Mouse (Mus musculus) lung, postnatal 10 days (tissue): Measurements from ENCODE around the gene Mlycd.

Experiments used
- DNase-seq: peaks from one replicate; pipeline ENCODE4 v3.0.0; 2021

Mlycd gene

DNA sequence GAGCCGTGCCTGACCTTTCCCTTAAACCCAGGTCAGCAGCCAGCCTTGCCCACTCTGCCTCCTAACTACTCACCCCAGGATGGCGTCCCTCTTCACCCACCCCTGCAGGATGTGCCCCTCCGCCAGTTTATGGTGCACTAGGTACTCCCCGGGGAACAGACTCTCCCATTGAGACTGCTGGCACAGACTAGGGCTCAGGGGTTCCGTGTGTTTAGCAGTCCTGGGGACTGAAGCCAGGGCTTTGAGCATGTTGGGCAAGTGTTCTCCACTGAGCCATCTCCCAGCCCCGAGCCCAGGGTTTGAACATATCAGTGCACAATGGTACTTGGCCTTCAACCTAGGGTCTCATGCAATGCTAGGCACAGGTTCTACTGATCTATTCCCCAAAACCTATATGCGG, 40.8 kb downstream of the Mlycd start:
- DNase-seq = no peak

- no peak for DNase-seq
These were observed 41.7 kb downstream of the Mlycd start for GRCm38 (mm10) chr8:119436331-119436730.

GRCm38 (mm10) chr8:119436933-119437332, 42.3 kb downstream of the Mlycd start:
- peak; percentile 86 for DNase-seq

DNA sequence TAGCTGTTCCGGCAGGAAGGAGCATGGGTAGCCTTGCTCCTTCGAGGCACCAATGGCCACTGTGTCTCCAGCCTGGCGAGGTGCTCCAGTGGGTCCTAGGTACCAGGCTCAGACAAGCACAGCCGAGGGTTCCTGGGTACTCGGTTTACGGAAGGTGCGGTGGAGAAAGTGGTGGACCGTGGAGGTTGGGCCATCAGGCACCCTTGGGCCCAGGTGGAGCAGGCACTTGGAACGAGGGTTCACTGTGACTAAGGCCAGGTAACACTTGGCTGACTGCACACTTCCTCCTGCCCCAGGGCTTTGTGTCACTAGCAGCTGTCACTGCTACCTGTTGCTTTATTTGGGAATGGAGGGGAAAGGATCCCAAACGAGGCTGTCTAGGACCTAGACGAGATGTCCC, 42.8 kb downstream of the Mlycd start:
- DNase-seq = no peak

DNA sequence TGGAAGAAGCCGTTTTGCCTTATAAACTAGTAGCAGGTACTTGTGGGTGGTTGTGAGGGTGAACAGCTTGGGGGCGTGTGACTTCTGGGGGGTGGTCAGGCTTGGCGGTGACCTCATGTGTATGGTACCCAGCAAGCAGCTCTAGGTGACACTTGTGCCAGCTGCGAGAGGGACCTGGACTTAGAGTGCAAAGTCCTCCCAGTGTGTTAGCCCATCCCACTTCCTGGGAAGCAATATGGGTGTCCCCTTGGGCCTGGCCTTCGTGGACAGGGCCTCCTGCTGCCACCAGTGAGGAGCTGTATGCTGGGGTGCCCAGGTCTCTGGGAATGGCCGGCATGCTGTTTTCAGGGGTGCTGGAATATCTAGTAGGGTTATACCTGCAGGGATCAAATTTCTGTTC, 44.2 kb downstream of the Mlycd start:
- DNase-seq = no peak

GRCm38 (mm10) chr8:119439424-119439823, 44.7 kb downstream of the Mlycd start:
- DNase-seq = no peak

- no peak for DNase-seq
These were observed 45.2 kb downstream of the Mlycd start for GRCm38 (mm10) chr8:119439893-119440249.

GRCm38 (mm10) chr8:119440250-119440951, 45.7 kb downstream of the Mlycd start:
- peak; percentile 89 for DNase-seq

- no peak for DNase-seq
These were observed 46.2 kb downstream of the Mlycd start for GRCm38 (mm10) chr8:119440952-119441270.

DNA sequence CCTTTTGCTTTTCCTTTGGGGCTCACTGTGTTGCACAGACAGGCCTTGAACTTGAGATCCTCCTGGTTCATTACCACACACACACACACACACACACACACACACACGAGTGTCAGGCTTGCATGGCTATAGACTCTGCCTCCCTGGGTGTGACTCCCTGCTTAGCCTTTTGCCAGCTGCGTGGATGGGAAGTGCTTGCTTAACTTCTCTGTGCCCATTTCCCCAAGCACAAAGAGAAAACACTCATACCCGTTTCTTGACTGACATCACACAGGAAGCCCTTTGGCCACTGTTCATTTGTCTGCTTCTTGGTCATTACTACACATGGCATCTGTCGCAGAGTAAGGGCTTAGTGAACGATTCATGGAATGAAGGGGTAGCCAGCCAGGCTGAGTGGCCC, 47.3 kb downstream of the Mlycd start:
- DNase-seq = no peak

DNA sequence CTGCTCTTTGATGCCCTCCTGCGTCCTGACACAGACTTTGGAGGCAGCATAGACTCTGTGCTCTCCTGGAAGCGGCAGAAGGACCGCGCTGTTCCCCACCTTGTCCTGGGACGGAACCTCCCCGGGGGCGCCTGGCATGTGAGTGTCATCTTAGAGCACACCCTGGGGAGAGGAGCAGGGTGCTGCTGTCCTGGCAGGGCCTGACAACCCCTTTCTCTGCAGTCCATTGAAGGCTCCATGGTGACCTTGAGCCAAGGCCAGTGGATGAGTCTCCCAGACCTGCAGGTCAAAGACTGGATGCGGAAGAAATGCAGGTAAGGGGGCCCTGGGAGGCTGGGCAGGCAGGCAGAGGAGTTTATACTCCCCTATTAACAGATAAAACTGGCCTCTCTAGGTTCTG, 48.3 kb downstream of the Mlycd start:
- DNase-seq = no peak

DNA sequence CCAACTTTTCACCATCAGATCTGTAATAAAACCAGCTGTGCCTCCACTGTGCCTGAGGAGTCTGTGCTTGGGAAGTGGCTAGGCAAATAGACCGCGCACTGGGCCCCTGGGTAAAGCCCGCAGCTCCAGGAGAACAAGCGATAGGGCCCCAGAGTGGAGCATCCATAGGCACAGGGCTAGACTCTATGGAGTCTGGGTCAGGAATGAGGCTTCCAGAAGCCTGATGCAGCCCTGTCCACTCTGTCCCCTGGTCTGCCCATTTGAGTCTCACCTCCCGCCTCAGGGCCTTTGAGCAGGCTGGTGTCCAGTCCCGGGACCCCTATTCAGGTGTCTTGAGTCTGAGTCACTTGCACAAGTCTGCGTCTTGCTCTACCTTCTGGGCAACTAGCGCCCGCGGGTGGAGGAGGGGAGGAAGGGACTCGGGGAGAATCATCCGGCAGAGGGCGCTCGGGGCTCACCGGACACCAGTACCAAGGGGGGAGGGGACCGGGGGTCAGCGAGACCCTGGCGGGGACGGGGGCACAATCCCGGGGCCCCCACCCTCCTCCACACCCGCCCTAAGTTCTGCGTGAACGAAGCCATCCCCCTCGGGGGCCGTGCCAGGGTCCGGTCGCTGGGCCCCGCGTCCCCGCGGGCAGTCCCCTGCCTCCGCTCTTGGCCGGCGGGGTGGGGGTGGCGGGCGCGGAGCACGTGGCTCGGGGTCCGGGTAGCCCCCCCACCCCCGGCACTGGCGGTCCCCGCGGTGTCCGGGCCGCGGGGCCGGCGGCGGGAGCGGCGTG, 51.7 kb downstream of the Mlycd start, which contains the start of gene Necab2:
Necab2 (plus strand) TSS at position 509 of the 779 bp plus-strand sequence.
- peak; percentile 89 for DNase-seq

- DNase-seq = no peak
These were observed 52.5 kb downstream of the Mlycd start for GRCm38 (mm10) chr8:119446990-119447780.

DNA sequence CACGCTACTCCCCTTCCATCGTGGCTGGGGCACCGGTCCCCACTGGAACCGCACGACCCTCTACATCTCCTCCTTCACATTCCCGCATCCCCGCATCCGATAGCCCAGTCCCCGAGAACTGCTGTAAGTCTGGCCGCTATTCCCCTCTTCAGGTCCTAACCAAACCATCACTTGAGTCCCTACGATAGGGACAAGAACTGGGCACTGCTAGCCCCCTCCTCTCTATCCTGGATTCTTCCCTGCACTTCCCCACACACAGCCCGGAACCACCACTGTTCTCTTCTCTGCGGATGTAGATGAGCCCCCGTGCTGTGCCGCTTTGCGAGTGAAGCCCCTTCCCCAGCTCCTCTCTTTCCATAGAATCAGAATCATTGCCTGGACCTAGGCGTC, 53.1 kb downstream of the Mlycd start:
- no peak for DNase-seq

DNA sequence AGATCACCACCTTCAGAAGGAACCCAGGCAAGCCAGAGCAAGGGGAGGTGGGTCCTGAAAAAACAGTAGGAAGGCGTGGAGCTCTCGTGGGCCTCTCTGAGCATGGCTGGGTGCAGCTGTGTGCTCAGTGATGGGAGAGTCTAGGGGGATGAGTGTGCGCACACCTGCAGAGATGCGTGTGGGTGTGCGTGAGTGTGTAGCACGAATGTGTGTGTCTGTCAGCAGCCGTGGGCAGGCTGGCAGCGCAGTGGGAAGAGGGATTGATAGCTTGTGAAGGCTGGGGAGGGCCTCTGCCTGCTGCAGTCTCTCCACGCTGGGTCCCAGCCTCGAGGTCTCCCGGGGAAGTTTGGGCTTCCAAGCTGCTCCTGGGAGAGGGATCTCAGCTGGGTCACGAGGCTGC, 54.9 kb downstream of the Mlycd start:
- DNase-seq = no peak

DNA sequence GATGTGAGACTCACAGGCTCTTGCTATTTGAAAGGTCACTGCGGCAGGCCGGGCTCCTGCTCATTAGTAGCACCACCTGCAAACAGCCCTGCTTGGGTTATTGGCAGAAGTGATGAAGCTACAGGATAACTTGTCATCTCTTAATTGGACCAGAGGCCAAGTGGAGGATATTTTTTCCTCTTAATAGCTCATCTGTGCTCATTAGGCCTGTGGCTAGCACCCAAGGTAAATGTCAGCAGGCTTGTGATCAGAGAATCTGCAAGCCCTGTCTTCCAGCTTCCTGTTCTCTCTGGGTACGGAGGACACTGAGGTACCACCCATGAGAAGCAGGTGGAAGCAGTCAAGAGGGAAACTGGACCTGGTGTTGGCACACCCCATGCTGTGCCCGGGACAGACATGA, 56.5 kb downstream of the Mlycd start:
- no peak for DNase-seq

DNA sequence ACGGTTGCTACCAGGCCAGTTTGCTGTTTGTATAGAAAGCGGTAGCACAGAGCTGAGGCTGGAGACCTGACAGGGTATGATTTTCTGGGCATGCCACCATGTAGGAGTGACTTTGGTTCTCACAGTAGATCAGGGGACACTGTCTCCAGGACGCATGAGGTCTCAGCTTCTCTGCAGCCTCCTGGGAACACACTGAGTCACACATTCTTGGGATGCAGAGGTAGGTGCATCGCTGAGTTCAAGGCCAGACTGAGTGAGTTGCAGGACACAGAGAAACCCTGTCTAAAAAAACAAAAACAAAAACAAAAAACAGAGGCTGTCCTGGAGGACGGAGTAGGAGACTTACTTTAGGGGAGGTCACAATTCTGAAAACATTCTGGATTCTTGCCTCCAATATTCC, 58.2 kb downstream of the Mlycd start:
- DNase-seq = no peak

GRCm38 (mm10) chr8:119456045-119456444, 61.4 kb downstream of the Mlycd start:
- peak; percentile 53 for DNase-seq

DNA sequence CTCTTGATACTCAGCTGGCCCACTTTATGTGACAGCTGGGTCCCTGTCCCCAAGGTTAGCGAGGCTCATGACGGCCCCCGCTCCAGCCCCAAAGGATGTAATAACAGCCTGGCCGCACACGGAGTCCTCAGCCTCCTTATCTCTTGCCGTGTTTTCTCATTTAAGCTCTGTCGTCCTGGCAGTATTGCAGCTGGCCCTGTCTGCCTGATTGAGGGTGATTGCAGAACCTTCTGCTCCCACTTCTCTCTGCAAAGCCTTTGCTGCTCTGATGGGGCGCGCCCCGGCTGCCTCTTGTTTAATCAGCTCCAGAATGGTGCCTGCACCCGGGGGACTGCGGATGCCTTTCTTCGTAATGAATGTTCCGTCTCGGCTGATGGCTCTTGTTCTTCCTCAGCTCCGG, 65.0 kb downstream of the Mlycd start:
- no peak for DNase-seq
